Mouse (Mus musculus): ENCODE data around the gene Scn7a. TPM values are rescaled to one million over a fixed set of nuclear protein-coding genes. Genes with fewer than 3 reads are reported as not detected.

Gene Scn7a
- total and polyA plus RNA-seq, 3 experiments: not detected

GRCm38 (mm10) chr2:66728002-66728401, 56.7 kb downstream of the Scn7a start:
- in situ Hi-C loops (cut with MboI; ENCODE audit: low pct_ligation_motif_present, low pct_unique_long_range_greater_than_20kb, low sequenced_read_pairs): no loop called here
- no peak for DNase-seq (ENCODE audit: extremely low read depth)
- dilution Hi-C loops (cut with MboI; ENCODE audit: extremely low pct_ligation_motif_present, extremely low pct_unique_long_range_greater_than_20kb, low sequenced_read_pairs): no loop called here

GRCm38 (mm10) chr2:66727585-66727974, 57.1 kb downstream of the Scn7a start:
- Histone ChIP-seq H3K9ac (ENCODE audit: insufficient read depth, low read depth) (no peak overlapping the region), H3K4me1 (ENCODE audit: control insufficient read depth in 1 of 2, insufficient read depth in 2 of 2) (no peaks in the 10 kb centered on the region), H3K9me3 (replicated peaks; ENCODE audit: low read length) (peaks cover 18% of the 10 kb centered on the region), H3K4me2 (ENCODE audit: insufficient read depth, low read depth, poor library complexity, severe bottlenecking) (no peak overlapping the region), H3K27me3 (replicated peaks) (no peaks in the 10 kb centered on the region), H3K36me3 (replicated peaks in 1 of 2; ENCODE audit: control insufficient read depth in 1 of 2, insufficient read depth in 1 of 2, low read length in 1 of 2) (no peaks in the 10 kb centered on the region), H3K27ac (ENCODE audit: insufficient read depth, low read depth) (no peak overlapping the region), H3K4me3 (replicated peaks in 1 of 3; ENCODE audit: low read depth in 2 of 3, low read length in 2 of 3, poor library complexity in 1 of 3) (no peak overlapping the region), H3K79me2 (replicated peaks; ENCODE audit: control insufficient read depth, extremely low read depth, insufficient read depth, poor library complexity, severe bottlenecking) (no peaks in the 10 kb centered on the region)
- dilution Hi-C loops (cut with MboI; ENCODE audit: extremely low pct_ligation_motif_present, extremely low pct_unique_long_range_greater_than_20kb, low sequenced_read_pairs): no loop called here
- no peak for TF ChIP-seq IRF4 (IDR thresholded peaks at IDR 0.05; ENCODE audit: low read depth, low read length)
- no peak for TF ChIP-seq MXI1 (IDR thresholded peaks at IDR 0.05; ENCODE audit: low read depth, low read length)
- TF ChIP-seq POLR2A (IDR thresholded peaks at IDR 0.05; ENCODE audit: low read depth, low read length): no peak
- TF ChIP-seq MAFK (IDR thresholded peaks at IDR 0.05; ENCODE audit: insufficient replicate concordance, low read length): no peak
- no peak for TF ChIP-seq GABPA (IDR thresholded peaks at IDR 0.05; ENCODE audit: insufficient replicate concordance, low read depth, low read length)
- TF ChIP-seq NELFE (IDR thresholded peaks at IDR 0.05; ENCODE audit: low read depth, low read length): no peak
- no peak for TF ChIP-seq TCF12 (IDR thresholded peaks at IDR 0.05; ENCODE audit: low read depth, low read length)
- no peak for TF ChIP-seq CTCF (conservative IDR thresholded peaks at IDR 0.05 in 1 of 2, IDR thresholded peaks at IDR 0.05 in 1 of 2; ENCODE audit: low read depth in 2 of 2, low read length in 2 of 2)
- no peak for TF ChIP-seq MEF2A (IDR thresholded peaks at IDR 0.05; ENCODE audit: borderline replicate concordance, low read depth, low read length)
- TF ChIP-seq RCOR1 (conservative IDR thresholded peaks at IDR 0.05; ENCODE audit: low read depth, low read length): no peak
- TF ChIP-seq HCFC1 (IDR thresholded peaks at IDR 0.05; ENCODE audit: low read depth, low read length): no peak
- TF ChIP-seq POLR2AphosphoS2 (IDR thresholded peaks at IDR 0.05; ENCODE audit: low read depth, low read length): no peak
- no peak for TF ChIP-seq PAX5 (IDR thresholded peaks at IDR 0.05; ENCODE audit: low read length)
- no peak for TF ChIP-seq NRF1 (IDR thresholded peaks at IDR 0.05; ENCODE audit: low read depth, low read length)
- TF ChIP-seq MAZ (IDR thresholded peaks at IDR 0.05; ENCODE audit: low read depth, low read length): no peak
- TF ChIP-seq TBP (conservative IDR thresholded peaks at IDR 0.05; ENCODE audit: low read depth, low read length): no peak
- no peak for TF ChIP-seq MAX (IDR thresholded peaks at IDR 0.05; ENCODE audit: low read length)
- no peak for TF ChIP-seq USF1 (IDR thresholded peaks at IDR 0.05; ENCODE audit: low read depth, low read length)
- no peak for TF ChIP-seq E2F4 (IDR thresholded peaks at IDR 0.05; ENCODE audit: insufficient replicate concordance, low read depth, low read length)
- TF ChIP-seq ZKSCAN1 (IDR thresholded peaks at IDR 0.05; ENCODE audit: borderline replicate concordance, low read depth, low read length): no peak
- DNase-seq (ENCODE audit: extremely low read depth): no peak
- in situ Hi-C loops (cut with MboI; ENCODE audit: low pct_ligation_motif_present, low pct_unique_long_range_greater_than_20kb, low sequenced_read_pairs): no loop called here

More at GRCm38 (mm10) chr2:66728002-66728401, 56.7 kb downstream of the Scn7a start:
- Histone ChIP-seq H3K27me3 (replicated peaks) (no peaks in the 10 kb centered on the region), H3K4me3 (replicated peaks in 1 of 3; ENCODE audit: low read depth in 2 of 3, low read length in 2 of 3, poor library complexity in 1 of 3) (no peak overlapping the region), H3K27ac (ENCODE audit: insufficient read depth, low read depth) (no peak overlapping the region), H3K4me2 (ENCODE audit: insufficient read depth, low read depth, poor library complexity, severe bottlenecking) (no peak overlapping the region), H3K79me2 (replicated peaks; ENCODE audit: control insufficient read depth, extremely low read depth, insufficient read depth, poor library complexity, severe bottlenecking) (no peaks in the 10 kb centered on the region), H3K36me3 (replicated peaks in 1 of 2; ENCODE audit: control insufficient read depth in 1 of 2, insufficient read depth in 1 of 2, low read length in 1 of 2) (no peaks in the 10 kb centered on the region), H3K4me1 (ENCODE audit: control insufficient read depth in 1 of 2, insufficient read depth in 2 of 2) (no peaks in the 10 kb centered on the region), H3K9ac (ENCODE audit: insufficient read depth, low read depth) (no peak overlapping the region), H3K9me3 (replicated peaks; ENCODE audit: low read length) (peaks cover 18% of the 10 kb centered on the region)
- no peak for TF ChIP-seq CHD2 (IDR thresholded peaks at IDR 0.05; ENCODE audit: low read length)
- no peak for TF ChIP-seq TBP (conservative IDR thresholded peaks at IDR 0.05; ENCODE audit: low read depth, low read length)

Measured in CH12.LX (cell line).